Mouse (Mus musculus) CD4-positive, CD25-positive, alpha-beta regulatory T cell, adult 2 months (primary cell): ENCODE results near the gene Pex16.

ENCODE experiments used
- DNase-seq: peaks from one replicate; pipeline ENCODE4 v3.0.0-alpha.2; 2012; ENCODE audit warnings: low read depth, low spot score

The Pex16 gene

GRCm38 (mm10) chr2:92423156-92423555 lies 48.7 kb downstream of the Pex16 start:
- no peak for DNase-seq

GRCm38 (mm10) chr2:92423702-92424461 lies 49.4 kb downstream of the Pex16 start:
- no peak for DNase-seq

DNA sequence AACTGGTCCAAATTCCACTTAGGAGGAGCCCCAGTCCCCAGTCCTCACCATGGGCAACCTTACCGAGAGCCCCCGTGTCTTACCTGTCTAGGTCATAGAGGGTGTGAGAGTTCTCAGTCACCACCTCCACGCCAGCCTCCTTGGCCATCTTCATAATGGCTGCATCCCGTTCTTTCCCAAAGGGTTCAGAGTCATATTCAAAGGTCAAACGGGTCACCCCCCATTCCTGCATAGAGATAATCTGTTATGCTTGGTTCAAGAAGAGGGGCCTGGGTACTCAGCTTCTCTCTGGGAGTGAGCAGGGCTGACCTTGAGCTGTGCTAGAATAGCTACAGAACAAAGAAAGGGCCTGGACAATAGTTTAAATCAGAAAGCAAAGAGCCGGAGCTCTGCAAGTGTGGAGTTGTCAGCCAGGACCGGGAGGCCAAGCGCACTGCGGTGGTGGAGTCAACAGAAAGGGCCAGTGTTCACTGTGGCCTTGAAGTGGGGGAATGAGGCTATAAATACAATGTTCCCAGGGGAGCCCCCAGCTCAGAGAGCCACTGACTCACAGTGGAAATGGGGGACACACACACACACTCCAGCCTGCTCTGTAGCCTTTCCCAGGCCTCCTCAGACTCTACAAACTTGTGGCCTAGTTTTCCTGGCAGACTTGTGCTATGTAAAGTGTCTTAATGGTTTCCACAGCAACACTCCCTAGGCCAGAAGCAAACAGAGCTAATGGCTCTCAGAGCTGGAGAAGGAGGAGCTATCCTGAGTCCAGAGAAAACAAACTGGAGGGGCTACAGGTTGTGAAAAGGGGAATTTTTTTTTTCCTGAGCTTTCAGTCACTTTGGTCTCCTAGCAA lies 50.2 kb downstream of the Pex16 start:
- no peak for DNase-seq

GRCm38 (mm10) chr2:92425366-92425765 lies 50.9 kb downstream of the Pex16 start:
- no peak for DNase-seq

- no peak for DNase-seq
Measured at GRCm38 (mm10) chr2:92426426-92426825, 52.0 kb downstream of the Pex16 start.

DNA sequence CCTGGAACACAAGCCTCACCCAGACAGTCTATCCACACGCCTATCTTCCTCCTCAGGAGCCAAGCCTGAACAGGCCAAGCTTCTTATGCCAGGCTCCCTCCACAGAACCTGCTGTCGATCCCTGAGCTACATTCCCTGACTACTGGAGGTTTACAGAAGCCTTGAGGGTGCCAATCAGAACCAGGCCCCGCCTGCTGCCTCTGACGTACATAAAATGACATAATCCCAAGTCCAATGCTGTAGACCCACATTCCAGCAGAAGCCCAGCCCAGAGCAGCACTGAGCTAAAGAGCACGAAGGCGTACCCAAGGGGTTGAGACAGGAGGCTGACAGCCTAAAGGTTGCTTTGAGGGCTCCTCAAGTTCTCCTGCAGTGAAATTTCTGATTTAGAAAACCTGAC lies 53.4 kb downstream of the Pex16 start:
- no peak for DNase-seq

- no peak for DNase-seq
Measured at GRCm38 (mm10) chr2:92430089-92430488, 55.6 kb downstream of the Pex16 start.
